Mouse (Mus musculus): ENCODE measurements at regions not wholly inside any gene's neighbourhood (a gene's known extent, or its start where the extent isn't known, plus 50 kb on each side); places are given as distances from the start of the nearest gene placed in this dataset.

- ATAC-seq (ENCODE audit: low FRiP score, low TSS enrichment) = no peak
- no peaks in the 10 kb centered on the region for H3K27me3 ChIP-seq (ENCODE audit: control insufficient read depth, insufficient read depth, low read length)
- no peak overlapping the region for H3K9ac ChIP-seq (replicated peaks; ENCODE audit: low read length)
- no peak overlapping the region for H3K27ac ChIP-seq (replicated peaks; ENCODE audit: low read depth, low read length)
- no peak overlapping the region for H3K4me2 ChIP-seq (ENCODE audit: low read length)
- no peaks in the 10 kb centered on the region for H3K36me3 ChIP-seq (ENCODE audit: control insufficient read depth, insufficient read depth, low read length)
- 83% methylated on average over 2 of the region's 2 CpGs for WGBS
- H3K9me3 ChIP-seq (ENCODE audit: control insufficient read depth, low read length) = no peaks in the 10 kb centered on the region
- no peaks in the 10 kb centered on the region for H3K4me1 ChIP-seq (ENCODE audit: control insufficient read depth, insufficient read depth, low read length)
- no peak for DNase-seq
- H3K4me3 ChIP-seq (replicated peaks; ENCODE audit: low read depth, low read length) = no peak overlapping the region
These were observed 119.0 kb upstream of the Cttnbp2 start for GRCm38 (mm10) chr6:18633540-18634200.

- Histone ChIP-seq H3K9ac (replicated peaks; ENCODE audit: low read length) (no peak overlapping the region), H3K36me3 (ENCODE audit: control insufficient read depth, insufficient read depth, low read length) (no peaks in the 10 kb centered on the region), H3K9me3 (ENCODE audit: control insufficient read depth, low read length) (no peaks in the 10 kb centered on the region), H3K27ac (replicated peaks; ENCODE audit: low read depth, low read length) (no peak overlapping the region), H3K4me1 (ENCODE audit: control insufficient read depth, insufficient read depth, low read length) (no peaks in the 10 kb centered on the region), H3K27me3 (ENCODE audit: control insufficient read depth, insufficient read depth, low read length) (no peaks in the 10 kb centered on the region), H3K4me2 (ENCODE audit: low read length) (no peak overlapping the region), H3K4me3 (replicated peaks; ENCODE audit: low read depth, low read length) (no peak overlapping the region)
- ATAC-seq (ENCODE audit: low FRiP score, low TSS enrichment) (no peak), DNase-seq (peak; percentile 15)
- whole genome bisulfite sequencing = 20% methylated on average over 3 of the region's 3 CpGs
These were observed 125.2 kb upstream of the Cttnbp2 start for GRCm38 (mm10) chr6:18639712-18640383.

GRCm38 (mm10) chr6:18648898-18649591, 134.4 kb upstream of the Cttnbp2 start:
- WGBS = 78% methylated on average over 5 of the region's 5 CpGs
- DNase-seq (no peak), ATAC-seq (ENCODE audit: low FRiP score, low TSS enrichment) (no peak)
- Histone ChIP-seq H3K36me3 (ENCODE audit: control insufficient read depth, insufficient read depth, low read length) (no peaks in the 10 kb centered on the region), H3K27me3 (ENCODE audit: control insufficient read depth, insufficient read depth, low read length) (no peaks in the 10 kb centered on the region), H3K9ac (replicated peaks; ENCODE audit: low read length) (no peak overlapping the region), H3K9me3 (ENCODE audit: control insufficient read depth, low read length) (no peaks in the 10 kb centered on the region), H3K4me3 (replicated peaks; ENCODE audit: low read depth, low read length) (no peak overlapping the region), H3K4me2 (ENCODE audit: low read length) (no peak overlapping the region), H3K27ac (replicated peaks; ENCODE audit: low read depth, low read length) (no peak overlapping the region), H3K4me1 (ENCODE audit: control insufficient read depth, insufficient read depth, low read length) (no peaks in the 10 kb centered on the region)

DNA sequence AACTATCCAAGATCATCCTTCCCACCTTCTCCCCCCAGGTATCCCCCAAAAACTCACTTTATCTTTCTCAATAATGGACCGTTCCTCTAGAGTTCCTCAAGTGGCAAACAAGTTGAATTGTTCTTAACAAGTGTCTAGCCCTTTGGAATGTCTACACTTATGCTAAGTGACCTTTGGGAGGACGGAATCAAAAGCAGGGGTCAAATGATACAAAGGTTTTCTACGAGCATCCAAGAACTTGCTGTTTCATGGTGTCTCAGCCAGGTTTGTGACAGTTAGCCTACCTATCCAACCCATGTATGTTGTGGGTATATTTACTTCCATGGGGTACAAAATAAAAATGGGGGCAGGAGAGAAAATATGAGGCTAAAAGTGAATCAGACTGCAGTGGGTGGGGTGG, 136.7 kb upstream of the Cttnbp2 start:
- Histone ChIP-seq H3K4me2 (ENCODE audit: low read length) (no peak overlapping the region), H3K4me1 (ENCODE audit: control insufficient read depth, insufficient read depth, low read length) (no peaks in the 10 kb centered on the region), H3K36me3 (ENCODE audit: control insufficient read depth, insufficient read depth, low read length) (no peaks in the 10 kb centered on the region), H3K9ac (replicated peaks; ENCODE audit: low read length) (no peak overlapping the region), H3K9me3 (ENCODE audit: control insufficient read depth, low read length) (no peaks in the 10 kb centered on the region), H3K4me3 (replicated peaks; ENCODE audit: low read depth, low read length) (no peak overlapping the region), H3K27me3 (ENCODE audit: control insufficient read depth, insufficient read depth, low read length) (no peaks in the 10 kb centered on the region), H3K27ac (replicated peaks; ENCODE audit: low read depth, low read length) (no peak overlapping the region)
- ATAC-seq (ENCODE audit: low FRiP score, low TSS enrichment) = no peak
- no peak for DNase-seq
- 82% methylated on average over 3 of the region's 3 CpGs for WGBS

- Histone ChIP-seq H3K36me3 (ENCODE audit: control insufficient read depth, insufficient read depth, low read length) (no peaks in the 10 kb centered on the region), H3K4me3 (replicated peaks; ENCODE audit: low read depth, low read length) (no peak overlapping the region), H3K4me1 (ENCODE audit: control insufficient read depth, insufficient read depth, low read length) (no peaks in the 10 kb centered on the region), H3K27me3 (ENCODE audit: control insufficient read depth, insufficient read depth, low read length) (no peaks in the 10 kb centered on the region), H3K4me2 (ENCODE audit: low read length) (no peak overlapping the region), H3K27ac (replicated peaks; ENCODE audit: low read depth, low read length) (no peak overlapping the region), H3K9ac (replicated peaks; ENCODE audit: low read length) (no peak overlapping the region), H3K9me3 (ENCODE audit: control insufficient read depth, low read length) (no peaks in the 10 kb centered on the region)
- ATAC-seq (ENCODE audit: low FRiP score, low TSS enrichment) (no peak), DNase-seq (no peak)
- WGBS = 77% methylated on average over 12 of the region's 12 CpGs
These were observed 137.5 kb upstream of the Cttnbp2 start for GRCm38 (mm10) chr6:18652006-18652601.

- DNase-seq = no peak
- WGBS = 46% methylated on average over 6 of the region's 6 CpGs
- no peak overlapping the region for H3K4me2 ChIP-seq (ENCODE audit: low read length)
- H3K27me3 ChIP-seq (ENCODE audit: control insufficient read depth, insufficient read depth, low read length) = no peaks in the 10 kb centered on the region
- no peak overlapping the region for H3K4me3 ChIP-seq (replicated peaks; ENCODE audit: low read depth, low read length)
- no peaks in the 10 kb centered on the region for H3K4me1 ChIP-seq (ENCODE audit: control insufficient read depth, insufficient read depth, low read length)
- no peak for ATAC-seq (ENCODE audit: low FRiP score, low TSS enrichment)
- H3K9ac ChIP-seq (replicated peaks; ENCODE audit: low read length) = no peak overlapping the region
- H3K36me3 ChIP-seq (ENCODE audit: control insufficient read depth, insufficient read depth, low read length) = no peaks in the 10 kb centered on the region
- no peak overlapping the region for H3K27ac ChIP-seq (replicated peaks; ENCODE audit: low read depth, low read length)
- no peaks in the 10 kb centered on the region for H3K9me3 ChIP-seq (ENCODE audit: control insufficient read depth, low read length)
These were observed 139.6 kb upstream of the Cttnbp2 start for GRCm38 (mm10) chr6:18654275-18654674.

- Histone ChIP-seq H3K9me3 (ENCODE audit: control insufficient read depth, low read length) (no peaks in the 10 kb centered on the region), H3K27ac (replicated peaks; ENCODE audit: low read depth, low read length) (no peak overlapping the region), H3K27me3 (ENCODE audit: control insufficient read depth, insufficient read depth, low read length) (no peaks in the 10 kb centered on the region), H3K4me3 (replicated peaks; ENCODE audit: low read depth, low read length) (no peak overlapping the region), H3K36me3 (ENCODE audit: control insufficient read depth, insufficient read depth, low read length) (no peaks in the 10 kb centered on the region), H3K4me1 (ENCODE audit: control insufficient read depth, insufficient read depth, low read length) (no peaks in the 10 kb centered on the region), H3K4me2 (ENCODE audit: low read length) (no peak overlapping the region), H3K9ac (replicated peaks; ENCODE audit: low read length) (no peak overlapping the region)
- no peak for ATAC-seq (ENCODE audit: low FRiP score, low TSS enrichment)
- 51% methylated on average over 4 of the region's 4 CpGs for WGBS
- DNase-seq = peak; percentile 8
These were observed 141.6 kb upstream of the Cttnbp2 start for GRCm38 (mm10) chr6:18656202-18656601.

DNA sequence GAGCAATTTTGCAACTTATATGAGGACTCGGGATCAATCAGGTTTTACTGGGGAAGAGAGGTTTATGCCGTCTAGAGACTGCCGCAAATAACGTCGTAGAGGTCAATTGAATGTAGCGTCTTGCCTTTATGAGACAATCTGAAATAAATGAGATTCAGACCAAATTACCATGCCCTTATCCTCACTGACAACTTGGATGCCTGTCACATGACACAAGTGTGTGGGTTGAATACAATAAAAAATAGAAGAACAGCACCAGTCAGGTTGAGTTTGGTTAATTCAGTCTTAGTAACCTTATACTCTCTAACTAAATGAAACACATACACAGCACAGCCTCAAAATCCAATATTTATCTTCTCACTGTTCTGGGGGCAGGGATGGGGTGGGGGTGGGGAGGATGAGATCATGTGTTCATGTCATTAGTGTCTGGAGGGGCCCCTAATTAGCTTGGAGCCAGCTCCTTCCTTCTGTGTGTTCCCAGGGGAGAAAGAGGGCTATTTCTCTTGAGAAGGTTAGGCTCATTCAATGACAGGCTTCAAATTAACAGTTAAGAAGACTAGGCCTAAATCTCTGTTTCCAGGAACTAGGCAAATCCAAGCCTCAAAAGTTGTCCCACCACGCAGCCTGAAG, 142.2 kb upstream of the Cttnbp2 start:
- H3K4me2 ChIP-seq (ENCODE audit: low read length) = no peak overlapping the region
- H3K4me3 ChIP-seq (replicated peaks; ENCODE audit: low read depth, low read length) = no peak overlapping the region
- 52% methylated on average over 7 of the region's 7 CpGs for WGBS
- no peak overlapping the region for H3K27ac ChIP-seq (replicated peaks; ENCODE audit: low read depth, low read length)
- no peaks in the 10 kb centered on the region for H3K36me3 ChIP-seq (ENCODE audit: control insufficient read depth, insufficient read depth, low read length)
- H3K4me1 ChIP-seq (ENCODE audit: control insufficient read depth, insufficient read depth, low read length) = no peaks in the 10 kb centered on the region
- no peaks in the 10 kb centered on the region for H3K27me3 ChIP-seq (ENCODE audit: control insufficient read depth, insufficient read depth, low read length)
- H3K9me3 ChIP-seq (ENCODE audit: control insufficient read depth, low read length) = no peaks in the 10 kb centered on the region
- ATAC-seq (ENCODE audit: low FRiP score, low TSS enrichment) (peak; percentile 41; the same call in 1 of the 2 replicates), DNase-seq (peak; percentile 25)
- no peak overlapping the region for H3K9ac ChIP-seq (replicated peaks; ENCODE audit: low read length)
